Mouse (Mus musculus) lung, postnatal 0 days (tissue): ENCODE measurements around the gene Ptdss2. TPM values are rescaled to one million over a fixed set of nuclear protein-coding genes. Genes with fewer than 3 reads are reported as not detected.

ENCODE experiments used
- ATAC-seq: fragments of 200-750 bp; cut with Nextera tagmentation; 2 replicates; pipeline ENCODE4 v1.8.0; 2017; ENCODE audit warnings: moderate library complexity
- DNase-seq: peaks from one replicate; pipeline ENCODE4 v3.0.0-alpha.2; 2016; ENCODE audit warnings: low spot score
- H3K27ac ChIP-seq: fragments of 300-500 bp; sonication (generic); 2 replicates; pipeline ENCODE4 v1.5.1; 2014; ENCODE audit warnings: antibody characterized with exemption, mild to moderate bottlenecking, low read length, mixed read lengths
- H3K27me3 ChIP-seq: fragments of 300-500 bp; sonication (generic); replicated peaks from 2 replicates; pipeline ENCODE4 v1.6.1; 2014; ENCODE audit warnings: low read length, mixed read lengths; ENCODE audit not compliant: insufficient read depth
- H3K36me3 ChIP-seq: fragments of 300-500 bp; sonication (generic); 2 replicates; pipeline ENCODE4 v1.6.1; 2014; ENCODE audit warnings: low read length, mixed read lengths; ENCODE audit not compliant: insufficient read depth
- H3K4me1 ChIP-seq: fragments of 300-500 bp; sonication (generic); 2 replicates; pipeline ENCODE4 v1.6.1; 2014; ENCODE audit warnings: antibody characterized with exemption, low read depth, low read length, mixed read lengths; ENCODE audit not compliant: insufficient read depth
- H3K4me2 ChIP-seq: fragments of 300-500 bp; sonication (generic); replicated peaks from 2 replicates; pipeline ENCODE4 v1.6.1; 2014; ENCODE audit warnings: low read depth, mild to moderate bottlenecking, low read length, moderate library complexity, mixed read lengths
- H3K4me3 ChIP-seq: fragments of 300-500 bp; sonication (generic); 2 replicates; pipeline ENCODE4 v1.5.1; 2014; ENCODE audit warnings: low read depth, low read length
- H3K9ac ChIP-seq: fragments of 300-500 bp; sonication (generic); replicated peaks from 2 replicates; pipeline ENCODE4 v1.6.1; 2014; ENCODE audit warnings: low read depth, mild to moderate bottlenecking
- H3K9me3 ChIP-seq: fragments of 300-500 bp; sonication (generic); 2 replicates; pipeline ENCODE4 v1.6.1; 2016; ENCODE audit warnings: low read length, mixed read lengths
- CTCF ChIP-seq: IDR thresholded peaks from 2 replicates; pipeline ENCODE4 v1.5.1; 2016; ENCODE audit warnings: antibody characterized with exemption, mild to moderate bottlenecking
- EP300 ChIP-seq: IDR thresholded peaks from 2 replicates; pipeline ENCODE4 v1.6.1; 2016; ENCODE audit warnings: antibody characterized with exemption, mild to moderate bottlenecking, control low read depth
- WGBS: fragments of 180-500 bp; shearing (Covaris S2); extraction: QIAGEN DNeasy Blood & Tissue Kit; methylation state at CpG from one replicate; pipeline ENCODE4 v1.1.7; 2014; 5-methylcytosine and 5-hydroxymethylcytosine counted together
- polyA plus RNA-seq: library from polyadenylated mRNA; unstranded; fragments of >200 nt; fragmentation: Nextera tagmentation; extraction: Ambion mirVana; gene quantifications from 2 replicates; pipeline ENCODE4 v1.2.1, GENCODE M21; 2015

The Ptdss2 gene
- 39.1 and 45.7 TPM in 2 replicates for polyA plus RNA-seq

DNA sequence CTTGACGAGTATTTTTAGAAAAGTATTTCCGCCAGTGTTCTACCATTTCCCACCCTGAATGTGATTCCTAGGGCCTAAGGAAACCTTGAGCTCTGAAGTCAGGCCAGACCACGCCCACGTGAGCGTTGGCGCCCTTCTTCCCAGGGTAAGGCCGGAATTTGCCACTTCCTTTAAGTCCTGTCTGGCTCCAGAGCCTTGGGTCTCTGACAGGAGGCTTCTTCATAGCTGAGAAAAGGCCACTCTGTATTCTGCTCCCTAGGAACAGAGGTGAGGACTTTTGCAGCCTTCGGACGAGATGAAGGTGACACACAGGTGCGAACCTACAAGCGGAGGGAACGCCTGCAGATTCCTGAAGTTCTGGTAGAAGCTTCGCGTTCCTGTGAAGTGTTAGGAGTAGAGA, at the start of gene Ptdss2:
TSS of gene Ptdss2 (plus strand) at position 138 of the 400 bp plus-strand sequence.
- Histone ChIP-seq H3K4me2 (peak within 1 kb of the TSS; percentile 69), H3K27me3 (no peaks in the 10 kb centered on the region), H3K4me1 (no peaks in the 10 kb centered on the region; the same call in 1 of the 2 replicates), H3K36me3 (no peaks in the 10 kb centered on the region), H3K4me3 (peak within 1 kb of the TSS; percentile 46), H3K9ac (peak within 1 kb of the TSS; percentile 51), H3K27ac (peak within 1 kb of the TSS; percentile 79), H3K9me3 (no peaks in the 10 kb centered on the region)
- no peak for TF ChIP-seq CTCF
- TF ChIP-seq EP300 = no peak
- ATAC-seq (peak; percentile 10; the same call in 1 of the 2 replicates), DNase-seq (peak; percentile 64)
- 30% methylated on average over 14 of the region's 14 CpGs for WGBS

DNA sequence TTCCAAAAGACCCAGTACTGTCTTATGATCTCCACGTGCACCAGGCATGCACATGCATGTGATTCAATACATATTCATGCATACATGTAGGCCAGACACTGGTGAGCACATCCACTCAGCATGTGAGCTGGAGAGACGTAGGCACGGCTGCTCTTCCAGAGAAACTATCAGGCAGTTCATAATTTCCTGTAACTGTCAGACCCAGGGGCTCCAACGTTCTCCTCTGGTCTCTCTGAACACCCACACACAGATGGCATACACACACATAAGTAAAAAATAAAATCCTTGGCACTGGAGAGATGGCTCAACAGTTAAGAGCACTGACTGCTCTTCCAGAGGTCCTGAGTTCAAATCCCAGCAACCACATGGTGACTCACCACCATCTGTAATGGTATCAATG, 48.4 kb upstream of the Ptdss2 start:
- 59% methylated on average over 4 of the region's 4 CpGs for WGBS
- DNase-seq (no peak), ATAC-seq (no peak)
- H3K27me3 ChIP-seq = peaks cover 21% of the 10 kb centered on the region
- no peak overlapping the region for H3K4me2 ChIP-seq
- H3K4me1 ChIP-seq = peaks cover 6% of the 10 kb centered on the region; the same call in 1 of the 2 replicates
- H3K4me3 ChIP-seq = no peak overlapping the region
- no peaks in the 10 kb centered on the region for H3K36me3 ChIP-seq
- no peak overlapping the region for H3K27ac ChIP-seq
- no peak overlapping the region for H3K9ac ChIP-seq
- H3K9me3 ChIP-seq = no peaks in the 10 kb centered on the region
- TF ChIP-seq EP300 (no peak), CTCF (no peak)

GRCm38 (mm10) chr7:141077841-141078240, 44.3 kb upstream of the Ptdss2 start, which contains the start of gene Pkp3:
Pkp3 (plus strand) TSS chr7:141078218.
- 90% methylated on average over 15 of the region's 15 CpGs for WGBS
- no peak within 1 kb of the TSS for H3K4me3 ChIP-seq
- no peak for TF ChIP-seq CTCF
- no peak for TF ChIP-seq EP300

DNA sequence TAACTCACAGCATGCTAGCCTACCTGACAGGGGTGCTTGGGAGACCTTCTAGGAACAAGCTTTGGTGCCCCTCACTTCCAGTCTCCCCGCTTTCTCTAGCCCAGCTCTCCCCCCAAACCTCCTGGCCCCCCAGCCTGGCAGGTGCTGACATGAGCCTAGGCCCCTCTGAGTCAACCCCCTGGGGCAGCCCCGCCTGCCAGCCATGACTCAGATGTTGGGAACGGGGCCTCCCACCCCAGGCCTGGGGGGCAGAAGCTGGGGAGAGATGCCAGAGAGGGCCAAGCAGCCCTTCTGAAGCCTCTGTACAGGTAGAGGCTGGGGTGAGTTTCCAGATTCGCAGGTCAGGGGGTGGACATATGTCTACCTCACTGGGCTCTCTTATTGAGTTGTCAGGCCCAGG, 43.3 kb upstream of the Ptdss2 start:
- 81% methylated on average over 4 of the region's 4 CpGs for WGBS
- Histone ChIP-seq H3K4me2 (no peak overlapping the region), H3K4me3 (no peak overlapping the region), H3K27ac (peak overlapping the region; percentile 63; the same call in 1 of the 2 replicates), H3K9me3 (no peaks in the 10 kb centered on the region), H3K4me1 (no peaks in the 10 kb centered on the region), H3K27me3 (no peaks in the 10 kb centered on the region), H3K9ac (no peak overlapping the region), H3K36me3 (no peaks in the 10 kb centered on the region)
- TF ChIP-seq EP300 (no peak), CTCF (no peak)
- DNase-seq (no peak), ATAC-seq (no peak)

More at GRCm38 (mm10) chr7:141077841-141078240, 44.3 kb upstream of the Ptdss2 start, which contains the start of gene Pkp3:
- DNase-seq (no peak), ATAC-seq (no peak)
- Histone ChIP-seq H3K27me3 (no peaks in the 10 kb centered on the region), H3K4me2 (no peak within 1 kb of the TSS), H3K9ac (no peak within 1 kb of the TSS), H3K4me1 (no peaks in the 10 kb centered on the region), H3K9me3 (no peaks in the 10 kb centered on the region), H3K27ac (no peak within 1 kb of the TSS), H3K36me3 (no peaks in the 10 kb centered on the region)

DNA sequence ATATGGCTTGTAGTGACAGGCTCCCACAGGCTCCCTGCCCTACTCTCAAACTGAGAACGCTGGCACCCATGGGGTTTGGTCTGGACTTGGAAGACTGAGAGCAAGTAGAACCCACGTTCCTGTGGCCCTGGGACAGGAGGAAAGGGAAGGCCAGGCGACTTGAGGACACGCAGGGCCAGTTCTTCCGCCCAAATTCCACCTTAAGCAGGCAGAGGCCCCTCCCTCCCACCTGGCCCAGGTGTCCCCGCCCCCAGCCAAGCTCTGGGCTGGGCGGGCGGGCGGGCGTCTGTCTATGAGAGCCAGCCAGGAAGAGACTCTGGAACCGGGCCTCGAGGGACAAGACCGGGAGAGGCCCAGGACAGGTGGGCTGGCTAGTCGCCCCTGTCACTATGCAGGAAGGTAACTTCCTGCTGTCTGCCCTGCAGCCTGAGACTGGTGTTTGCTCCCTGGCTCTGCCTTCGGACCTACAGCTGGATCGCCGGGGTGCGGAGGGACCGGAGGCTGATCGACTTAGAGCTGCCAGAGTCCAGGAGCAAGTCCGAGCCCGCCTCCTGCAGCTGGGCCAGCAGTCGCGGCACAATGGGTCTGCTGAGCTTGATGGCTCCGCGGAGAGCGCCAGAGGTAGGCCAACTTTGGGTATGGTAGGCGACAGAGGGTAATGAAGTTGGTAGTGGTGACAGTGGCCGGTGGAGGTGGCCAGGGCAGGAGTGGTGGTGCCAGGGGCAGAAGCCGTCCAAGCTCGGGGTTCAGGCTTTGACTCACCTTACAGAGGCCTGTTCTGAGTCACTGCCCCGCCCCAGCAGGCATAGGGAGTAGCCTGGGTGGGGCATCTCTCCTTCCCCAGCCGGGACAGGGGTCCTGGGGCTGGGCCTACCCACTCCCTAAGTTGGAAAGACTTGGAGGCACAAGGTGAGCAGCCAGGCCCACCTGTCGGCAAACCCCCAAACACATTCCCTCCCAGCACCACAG, 42.4 kb upstream of the Ptdss2 start:
- ATAC-seq = peak; percentile 92
- no peaks in the 10 kb centered on the region for H3K36me3 ChIP-seq
- H3K4me2 ChIP-seq = peak overlapping the region; percentile 52
- H3K4me3 ChIP-seq = peak overlapping the region; percentile 34
- peak; percentile 82 for DNase-seq
- peak overlapping the region; percentile 63 for H3K27ac ChIP-seq
- TF ChIP-seq EP300 = no peak
- no peak for TF ChIP-seq CTCF
- no peaks in the 10 kb centered on the region for H3K4me1 ChIP-seq
- WGBS = 22% methylated on average over 32 of the region's 34 CpGs
- no peaks in the 10 kb centered on the region for H3K27me3 ChIP-seq
- H3K9me3 ChIP-seq = no peaks in the 10 kb centered on the region
- peak overlapping the region; percentile 34 for H3K9ac ChIP-seq

GRCm38 (mm10) chr7:141087894-141088293, 34.3 kb upstream of the Ptdss2 start:
- Histone ChIP-seq H3K4me1 (peaks cover 2% of the 10 kb centered on the region; the same call in 1 of the 2 replicates), H3K4me2 (no peak overlapping the region), H3K27ac (no peak overlapping the region), H3K36me3 (no peaks in the 10 kb centered on the region), H3K27me3 (peaks cover 5% of the 10 kb centered on the region; the same call in 1 of the 2 replicates), H3K4me3 (no peak overlapping the region), H3K9ac (no peak overlapping the region), H3K9me3 (no peaks in the 10 kb centered on the region)
- no peak for TF ChIP-seq EP300
- no peak for TF ChIP-seq CTCF
- ATAC-seq (peak; percentile 13; the same call in 1 of the 2 replicates), DNase-seq (peak; percentile 57)
- 18% methylated on average over 8 of the region's 8 CpGs for WGBS
